Mouse (Mus musculus) stomach, embryonic 15.5 days (tissue): ENCODE measurements around the gene Lsm14b. TPM values are rescaled to one million over a fixed set of nuclear protein-coding genes. Genes with fewer than 3 reads are reported as not detected.
A peak's percentile ranks its signal among the peaks of the same experiment; 100 is the strongest.

Source experiments
- ATAC-seq: fragments of 200-750 bp; cut with Nextera tagmentation; 2 replicates; pipeline ENCODE4 v1.8.0; 2017; ENCODE audit warnings: low read depth, moderate number of reproducible peaks, moderate TSS enrichment; ENCODE audit not compliant: insufficient read depth, low FRiP score
- H3K27ac ChIP-seq: fragments of 300-500 bp; sonication (generic); 2 replicates; pipeline ENCODE4 v1.5.1; 2015; ENCODE audit warnings: mild to moderate bottlenecking, inconsistent platforms
- H3K27me3 ChIP-seq: fragments of 300-500 bp; sonication (generic); replicated peaks from 2 replicates; pipeline ENCODE4 v1.6.1; 2015; ENCODE audit warnings: inconsistent platforms
- H3K36me3 ChIP-seq: fragments of 300-500 bp; sonication (generic); 2 replicates; pipeline ENCODE4 v1.6.1; 2015; ENCODE audit warnings: inconsistent platforms
- H3K4me1 ChIP-seq: fragments of 300-500 bp; sonication (generic); 2 replicates; pipeline ENCODE4 v1.6.1; 2015; ENCODE audit warnings: inconsistent platforms
- H3K4me2 ChIP-seq: fragments of 300-500 bp; sonication (generic); 2 replicates; pipeline ENCODE4 v1.6.1; 2015; ENCODE audit warnings: mild to moderate bottlenecking, inconsistent platforms
- H3K4me3 ChIP-seq: fragments of 300-500 bp; sonication (generic); replicated peaks from 2 replicates; pipeline ENCODE4 v1.5.1; 2015; ENCODE audit warnings: inconsistent platforms
- H3K9ac ChIP-seq: fragments of 300-500 bp; sonication (generic); 2 replicates; pipeline ENCODE4 v1.6.1; 2015; ENCODE audit warnings: inconsistent platforms
- H3K9me3 ChIP-seq: fragments of 300-500 bp; sonication (generic); 2 replicates; pipeline ENCODE4 v1.6.1; 2016; ENCODE audit warnings: inconsistent platforms
- WGBS: fragments of 180-500 bp; shearing (Covaris S2); methylation state at CpG from one replicate; pipeline ENCODE4 v1.1.7; 2015; 5-methylcytosine and 5-hydroxymethylcytosine counted together
- polyA plus RNA-seq: library from polyadenylated mRNA; unstranded; fragments of >200 nt; fragmentation: Nextera tagmentation; extraction: Ambion mirVana; gene quantifications from 2 replicates; pipeline ENCODE4 v1.2.1, GENCODE M21; 2015

Lsm14b gene
- 6.0 and 8.1 TPM in 2 replicates for polyA plus RNA-seq

- H3K4me2 ChIP-seq = peak within 1 kb of the TSS; percentile 89
- peak within 1 kb of the TSS; percentile 94 for H3K27ac ChIP-seq
- under 1% methylated on average over 80 of the region's 80 CpGs for WGBS
- no peaks in the 10 kb centered on the region for H3K9me3 ChIP-seq
- H3K36me3 ChIP-seq = peaks cover 16% of the 10 kb centered on the region; the same call in 1 of the 2 replicates
- peak within 1 kb of the TSS; percentile 95 for H3K4me3 ChIP-seq
- H3K4me1 ChIP-seq = peaks cover 28% of the 10 kb centered on the region
- H3K27me3 ChIP-seq = peaks cover 7% of the 10 kb centered on the region; the same call in 1 of the 2 replicates
- H3K9ac ChIP-seq = peak within 1 kb of the TSS; percentile 91
- peak; percentile 95 for ATAC-seq
These were observed at the start of gene Lsm14b for GRCm38 (mm10) chr2:180024401-180025098. Gene Lsm14b (plus strand): TSS chr2:180024987.

GRCm38 (mm10) chr2:179975851-179976250 is 48.9 kb upstream of the Lsm14b start:
- Histone ChIP-seq H3K27me3 (no peaks in the 10 kb centered on the region), H3K4me3 (peak overlapping the region; percentile 94), H3K4me1 (peaks cover 30% of the 10 kb centered on the region), H3K27ac (no peak overlapping the region), H3K36me3 (no peaks in the 10 kb centered on the region), H3K9ac (peak overlapping the region; percentile 80), H3K9me3 (no peaks in the 10 kb centered on the region), H3K4me2 (peak overlapping the region; percentile 96)
- 0% methylated on average over 19 of the region's 82 CpGs for WGBS
- ATAC-seq = no peak

GRCm38 (mm10) chr2:179976295-179976627 is 48.5 kb upstream of the Lsm14b start:
- peaks cover 30% of the 10 kb centered on the region for H3K4me1 ChIP-seq
- H3K9me3 ChIP-seq = no peaks in the 10 kb centered on the region
- H3K27ac ChIP-seq = peak overlapping the region; percentile 89
- under 1% methylated on average over 46 of the region's 54 CpGs for WGBS
- H3K27me3 ChIP-seq = no peaks in the 10 kb centered on the region
- peak overlapping the region; percentile 80 for H3K9ac ChIP-seq
- peak overlapping the region; percentile 96 for H3K4me2 ChIP-seq
- ATAC-seq = peak; percentile 32; the same call in 1 of the 2 replicates
- peak overlapping the region; percentile 94 for H3K4me3 ChIP-seq
- H3K36me3 ChIP-seq = no peaks in the 10 kb centered on the region

DNA sequence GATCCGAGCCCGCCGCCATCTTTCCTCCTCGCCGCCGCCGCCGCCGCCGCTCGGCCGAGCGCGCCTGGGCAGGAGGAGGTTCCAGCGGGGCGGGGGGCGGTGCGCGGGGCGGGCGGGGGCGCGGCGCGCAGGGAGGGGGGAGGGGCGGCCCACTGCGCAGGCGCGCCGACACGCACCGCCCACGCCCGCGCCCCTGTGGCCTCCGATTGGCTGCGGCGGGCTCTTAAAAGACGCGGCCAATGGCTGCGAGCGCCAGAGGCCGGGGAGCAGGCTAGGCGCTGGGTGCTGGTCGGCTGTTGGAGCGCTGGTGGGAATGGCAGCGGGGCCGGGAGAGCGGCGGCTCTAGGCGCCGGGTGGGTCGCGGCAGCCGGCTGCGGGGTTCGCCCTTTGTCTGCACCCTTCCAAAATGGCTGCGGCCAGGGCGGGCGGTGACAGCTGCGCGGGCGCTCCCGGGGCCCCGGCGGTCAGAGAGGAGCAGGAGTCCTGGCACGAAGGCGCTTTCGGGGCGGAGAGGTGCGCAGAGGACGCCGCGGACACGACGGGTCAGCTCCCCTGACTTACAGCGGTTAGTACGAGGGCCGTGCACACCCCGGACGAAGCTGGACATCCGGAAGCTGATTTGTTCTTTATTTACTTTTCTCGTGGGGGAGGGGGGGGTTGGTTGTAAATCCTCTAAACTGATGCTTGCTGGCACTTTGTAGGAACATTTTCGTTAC is 48.0 kb upstream of the Lsm14b start, which contains the start of gene Taf4:
Taf4 (minus strand) TSS at position 19 of the 716 bp plus-strand sequence.
- peak; percentile 93 for ATAC-seq
- under 1% methylated on average over 67 of the region's 84 CpGs for WGBS
- Histone ChIP-seq H3K36me3 (no peaks in the 10 kb centered on the region), H3K4me2 (peak within 1 kb of the TSS; percentile 96), H3K4me3 (peak within 1 kb of the TSS; percentile 94), H3K4me1 (peaks cover 30% of the 10 kb centered on the region), H3K9ac (peak within 1 kb of the TSS; percentile 99), H3K27ac (peak within 1 kb of the TSS; percentile 96), H3K9me3 (no peaks in the 10 kb centered on the region), H3K27me3 (no peaks in the 10 kb centered on the region)

DNA sequence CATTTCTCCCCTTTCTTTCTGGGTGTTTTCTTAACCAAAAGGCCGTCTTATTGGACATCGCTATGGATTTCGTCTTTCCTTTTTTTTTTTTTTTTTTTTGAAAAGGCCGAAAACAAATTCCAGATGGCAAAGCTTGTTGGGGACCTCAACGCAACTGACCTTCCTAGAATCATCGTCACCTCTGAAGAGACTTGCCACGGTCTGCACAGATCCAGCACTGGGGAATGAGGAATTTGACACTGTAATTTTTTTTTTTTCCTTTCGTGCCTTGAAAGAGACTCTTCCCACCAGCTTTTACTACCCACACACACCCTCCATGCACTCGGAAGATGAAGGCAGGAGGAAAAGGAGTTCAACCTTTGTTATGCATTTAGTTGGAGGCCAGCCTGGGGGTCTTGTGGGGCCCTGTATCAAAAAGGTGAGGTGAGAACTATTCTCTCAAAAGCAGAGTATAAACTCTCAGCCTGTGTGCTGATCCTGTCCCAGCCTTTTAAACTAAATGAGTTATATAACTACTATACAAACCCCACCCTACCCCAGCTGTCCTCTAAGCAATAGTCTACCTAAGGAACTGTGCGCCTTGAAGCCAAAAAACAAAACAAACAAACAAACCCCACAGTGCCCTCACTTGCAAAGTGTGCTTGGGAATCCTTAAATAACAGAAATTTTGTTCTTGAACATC is 47.3 kb upstream of the Lsm14b start:
- no peaks in the 10 kb centered on the region for H3K27me3 ChIP-seq
- peak overlapping the region; percentile 96 for H3K27ac ChIP-seq
- 5% methylated on average over 10 of the region's 10 CpGs for WGBS
- no peaks in the 10 kb centered on the region for H3K36me3 ChIP-seq
- no peak for ATAC-seq
- H3K4me3 ChIP-seq = peak overlapping the region; percentile 94
- peak overlapping the region; percentile 99; the same call in 1 of the 2 replicates for H3K9ac ChIP-seq
- H3K4me2 ChIP-seq = peak overlapping the region; percentile 63
- H3K4me1 ChIP-seq = peaks cover 30% of the 10 kb centered on the region
- no peaks in the 10 kb centered on the region for H3K9me3 ChIP-seq

DNA sequence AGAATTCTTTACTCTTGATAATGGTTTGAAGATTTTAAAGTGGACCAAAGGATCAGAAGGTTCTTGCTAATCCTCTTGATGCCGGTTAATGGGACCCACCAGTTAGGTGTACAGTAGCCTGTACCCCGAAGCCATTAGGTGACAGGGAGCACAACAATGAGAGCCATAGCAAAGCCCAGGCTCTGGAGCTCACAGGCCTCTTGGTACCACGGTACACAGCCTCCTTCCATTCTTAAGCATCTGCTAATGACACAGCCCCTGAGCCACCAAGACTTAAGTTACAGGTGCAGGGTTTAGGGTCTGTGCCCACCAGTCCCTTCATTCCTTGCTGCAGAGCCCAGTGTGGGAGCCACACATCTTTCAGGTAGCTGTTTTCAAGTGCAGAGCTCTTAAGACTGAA is 46.5 kb upstream of the Lsm14b start:
- no peak overlapping the region for H3K9ac ChIP-seq
- H3K27me3 ChIP-seq = no peaks in the 10 kb centered on the region
- H3K4me3 ChIP-seq = no peak overlapping the region
- no peak overlapping the region for H3K4me2 ChIP-seq
- H3K27ac ChIP-seq = no peak overlapping the region
- H3K4me1 ChIP-seq = peaks cover 27% of the 10 kb centered on the region
- WGBS = 79% methylated on average over 3 of the region's 3 CpGs
- H3K36me3 ChIP-seq = no peaks in the 10 kb centered on the region
- H3K9me3 ChIP-seq = no peaks in the 10 kb centered on the region
- no peak for ATAC-seq

DNA sequence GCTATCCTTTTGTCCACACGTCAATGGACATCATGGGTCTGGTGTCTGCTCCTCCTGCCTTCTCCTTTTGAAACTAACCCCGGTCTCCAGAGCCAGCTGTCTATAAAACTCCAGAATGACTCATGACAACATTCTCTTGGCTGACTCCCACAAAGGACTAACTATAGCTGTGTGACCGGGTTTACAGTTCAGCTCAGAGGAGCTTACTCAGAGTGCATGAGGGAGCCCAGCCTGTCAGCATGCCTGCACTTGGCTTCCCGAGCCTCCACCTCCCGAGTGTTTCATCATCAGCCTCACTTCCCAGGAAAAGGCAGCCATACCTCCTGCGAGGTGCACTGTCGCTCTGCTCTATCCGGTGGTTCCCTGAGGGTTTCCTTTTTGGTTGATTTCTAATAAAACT is 45.0 kb upstream of the Lsm14b start:
- Histone ChIP-seq H3K9me3 (no peaks in the 10 kb centered on the region), H3K4me1 (peaks cover 11% of the 10 kb centered on the region; the same call in 1 of the 2 replicates), H3K36me3 (no peaks in the 10 kb centered on the region), H3K27ac (no peak overlapping the region), H3K27me3 (no peaks in the 10 kb centered on the region), H3K9ac (no peak overlapping the region), H3K4me3 (no peak overlapping the region), H3K4me2 (no peak overlapping the region; the same call in 1 of the 2 replicates)
- 57% methylated on average over 8 of the region's 8 CpGs for WGBS
- ATAC-seq = no peak

GRCm38 (mm10) chr2:179980616-179981015 is 44.2 kb upstream of the Lsm14b start:
- no peak overlapping the region for H3K4me3 ChIP-seq
- H3K27me3 ChIP-seq = no peaks in the 10 kb centered on the region
- no peak overlapping the region for H3K4me2 ChIP-seq
- H3K4me1 ChIP-seq = peaks cover 7% of the 10 kb centered on the region; the same call in 1 of the 2 replicates
- ATAC-seq = no peak
- H3K36me3 ChIP-seq = no peaks in the 10 kb centered on the region
- no peak overlapping the region for H3K9ac ChIP-seq
- 40% methylated on average over 4 of the region's 4 CpGs for WGBS
- H3K9me3 ChIP-seq = no peaks in the 10 kb centered on the region
- H3K27ac ChIP-seq = no peak overlapping the region

DNA sequence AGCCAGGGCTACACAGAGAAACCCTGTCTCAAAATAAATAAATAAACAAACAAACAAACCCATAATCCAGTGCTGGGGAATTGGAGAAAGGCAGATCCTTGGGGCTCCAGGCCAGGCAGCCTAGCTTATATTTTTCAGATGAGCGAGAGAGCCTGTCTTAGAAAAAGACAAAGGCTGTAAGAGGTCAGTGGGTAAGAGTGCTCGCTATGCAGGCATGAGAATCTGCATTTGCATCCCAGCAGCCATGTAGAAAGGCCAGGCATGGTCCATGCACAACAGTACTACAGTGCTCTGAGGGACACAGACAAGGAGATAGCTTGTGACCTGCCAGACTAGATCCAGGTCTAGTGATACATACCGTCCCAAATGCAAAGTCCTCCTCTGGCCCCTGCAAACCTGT is 42.1 kb upstream of the Lsm14b start:
- WGBS = 88% methylated on average over 3 of the region's 3 CpGs
- peaks cover 3% of the 10 kb centered on the region; the same call in 1 of the 2 replicates for H3K4me1 ChIP-seq
- H3K27me3 ChIP-seq = no peaks in the 10 kb centered on the region
- ATAC-seq = no peak
- no peak overlapping the region for H3K27ac ChIP-seq
- no peak overlapping the region for H3K4me2 ChIP-seq
- H3K9me3 ChIP-seq = no peaks in the 10 kb centered on the region
- no peak overlapping the region for H3K4me3 ChIP-seq
- no peaks in the 10 kb centered on the region for H3K36me3 ChIP-seq
- H3K9ac ChIP-seq = no peak overlapping the region

DNA sequence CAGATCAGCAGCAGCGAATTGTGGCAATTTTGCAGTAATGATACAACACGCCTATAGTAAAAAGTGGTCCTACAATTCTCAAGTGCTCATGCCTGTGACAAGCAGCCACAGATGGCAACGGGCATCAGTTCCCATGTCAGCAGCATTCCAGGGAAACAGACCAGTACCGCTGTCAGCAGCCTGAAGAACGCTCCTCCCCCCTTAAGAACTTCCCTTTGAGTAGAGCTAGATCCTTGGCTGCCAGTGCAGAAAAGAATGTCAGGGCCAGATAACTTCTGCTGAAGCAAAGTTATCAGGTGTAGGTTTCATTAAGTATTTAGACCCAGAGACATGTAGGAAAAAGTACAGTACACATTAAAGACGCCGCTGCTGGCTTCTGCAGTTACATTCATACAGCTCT is 40.0 kb upstream of the Lsm14b start:
- H3K4me2 ChIP-seq = no peak overlapping the region
- H3K9me3 ChIP-seq = no peaks in the 10 kb centered on the region
- ATAC-seq = no peak
- H3K27ac ChIP-seq = no peak overlapping the region
- H3K9ac ChIP-seq = no peak overlapping the region
- WGBS = 37% methylated on average over 7 of the region's 7 CpGs
- no peaks in the 10 kb centered on the region for H3K36me3 ChIP-seq
- no peaks in the 10 kb centered on the region for H3K27me3 ChIP-seq
- no peaks in the 10 kb centered on the region; the same call in 1 of the 2 replicates for H3K4me1 ChIP-seq
- no peak overlapping the region for H3K4me3 ChIP-seq

- Histone ChIP-seq H3K27ac (no peak overlapping the region), H3K4me1 (no peaks in the 10 kb centered on the region), H3K4me3 (no peak overlapping the region), H3K27me3 (no peaks in the 10 kb centered on the region), H3K36me3 (no peaks in the 10 kb centered on the region), H3K4me2 (no peak overlapping the region), H3K9me3 (no peaks in the 10 kb centered on the region), H3K9ac (no peak overlapping the region)
- WGBS = 88% methylated on average over 1 of the region's 1 CpGs
- no peak for ATAC-seq
These were observed 39.1 kb upstream of the Lsm14b start for GRCm38 (mm10) chr2:179985695-179986094.
